Mouse (Mus musculus): Measurements from ENCODE around the gene Dynlt3.

DNA sequence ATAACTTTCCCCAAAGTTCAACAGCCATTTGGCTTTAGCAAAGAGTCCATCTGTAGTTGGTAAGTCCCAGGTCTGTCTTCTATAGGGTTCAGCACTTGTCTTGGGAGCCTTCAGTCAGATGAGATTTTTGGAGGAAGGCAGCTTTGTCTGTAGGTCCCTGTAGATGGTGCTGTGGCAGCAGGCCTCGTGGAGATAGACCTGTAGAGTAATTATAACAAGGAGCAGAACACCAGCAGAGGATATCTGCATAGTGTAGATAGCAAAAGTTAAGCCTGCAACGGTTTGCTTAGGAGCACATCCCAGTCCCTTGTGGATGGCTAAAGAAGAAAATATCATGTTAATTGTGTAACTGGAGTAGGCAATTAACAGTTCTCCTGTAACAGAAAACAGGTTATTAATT lies 22.7 kb downstream of the Dynlt3 start:
- TF ChIP-seq CTCF (IDR thresholded peaks at IDR 0.05; ENCODE audit: low read depth), result peak; percentile 11; the same call in 1 of the 2 replicates
- TF ChIP-seq EP300 (IDR thresholded peaks at IDR 0.05; ENCODE audit: low read depth), result 0 out of 2 replicates have a peak, but pooled peaks have one; percentile 25

Data from liver, embryonic 14.5 days (tissue).